Mouse (Mus musculus) heart, postnatal 10 days (tissue): ENCODE data around the gene Med27. TPM values are rescaled to one million over a fixed set of nuclear protein-coding genes. Genes with fewer than 3 reads are reported as not detected.
A peak's percentile ranks its signal among the peaks of the same experiment; 100 is the strongest.

Experiments
- DNase-seq, 2 experiments: peaks; one replicate each; pipeline ENCODE4 v3.0.0; 2021
- intact Hi-C: fragments of 180-260 bp; cut with DNase I; formaldehyde crosslinking; loops from one replicate; pipeline ENCODE4 v1.15.1; 2025
- total RNA-seq, 2 experiments: library from RNA; stranded (reverse); gene quantifications; 2 replicates each; pipeline ENCODE4 v1.2.3; 2021

Med27 gene
- total RNA-seq, 2 experiments from 2014 or later = 18.9 to 23.3 TPM

DNA sequence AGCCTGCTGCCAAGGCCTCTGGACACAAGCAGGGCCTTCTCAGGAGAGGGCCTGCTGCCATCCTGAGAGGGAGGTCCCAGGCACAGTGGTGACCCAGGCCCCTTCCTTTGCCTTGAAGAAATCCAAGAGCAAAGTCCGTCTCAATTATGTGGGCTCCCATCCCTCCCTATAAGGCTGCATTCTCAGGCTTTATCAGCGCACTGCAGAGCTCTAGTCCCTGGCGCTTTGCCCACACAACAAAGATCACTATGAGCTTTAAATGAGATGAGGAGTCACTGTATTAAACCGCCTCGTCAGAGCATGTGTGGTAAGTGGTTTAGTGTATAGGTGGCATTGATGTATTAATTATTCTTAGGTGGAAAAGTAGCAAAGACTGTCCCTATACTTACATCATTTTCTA, 85.9 kb downstream of the Med27 start:
- no peak for DNase-seq
- intact Hi-C loops = no loop called here

DNA sequence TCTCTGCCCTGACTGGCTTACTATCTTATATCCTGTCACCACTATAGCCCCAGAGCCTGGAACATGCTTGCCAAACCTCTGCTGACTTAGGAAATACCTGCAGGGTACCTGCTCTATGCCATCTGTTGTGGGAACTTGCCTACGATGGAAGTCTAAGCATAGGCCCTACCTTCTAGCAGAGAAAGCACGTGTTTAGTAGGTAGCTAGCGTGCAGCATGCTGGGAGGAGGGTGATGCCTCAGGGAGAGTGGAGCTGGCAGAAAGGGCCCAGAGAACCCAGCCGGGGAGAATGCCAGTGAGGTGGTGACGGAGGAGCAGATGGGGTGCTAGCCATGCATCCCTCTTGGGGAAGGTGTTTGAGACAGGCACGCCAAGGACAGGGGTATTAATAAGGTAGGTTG, 89.8 kb downstream of the Med27 start:
- DNase-seq = no peak
- intact Hi-C loops = no loop called here

DNA sequence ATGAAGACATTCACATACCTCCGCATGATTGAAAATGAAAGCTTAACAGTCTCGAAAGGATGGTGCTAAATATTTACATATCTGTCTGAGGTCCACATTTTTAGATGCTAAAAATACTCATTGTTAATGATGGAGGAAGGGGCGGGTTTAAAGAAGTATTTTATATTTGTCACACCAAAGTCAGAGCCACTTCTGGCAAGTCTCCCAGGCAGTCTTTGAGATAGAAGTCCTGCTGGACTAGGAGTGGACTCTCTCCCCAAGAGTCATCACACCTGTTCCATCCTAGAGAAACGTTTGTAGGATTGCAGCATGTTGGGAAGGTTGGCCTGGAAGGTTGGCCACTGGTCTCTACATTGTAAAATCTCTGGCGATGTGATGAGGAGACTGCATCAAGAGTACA, 90.5 kb downstream of the Med27 start:
- no peak for DNase-seq

DNA sequence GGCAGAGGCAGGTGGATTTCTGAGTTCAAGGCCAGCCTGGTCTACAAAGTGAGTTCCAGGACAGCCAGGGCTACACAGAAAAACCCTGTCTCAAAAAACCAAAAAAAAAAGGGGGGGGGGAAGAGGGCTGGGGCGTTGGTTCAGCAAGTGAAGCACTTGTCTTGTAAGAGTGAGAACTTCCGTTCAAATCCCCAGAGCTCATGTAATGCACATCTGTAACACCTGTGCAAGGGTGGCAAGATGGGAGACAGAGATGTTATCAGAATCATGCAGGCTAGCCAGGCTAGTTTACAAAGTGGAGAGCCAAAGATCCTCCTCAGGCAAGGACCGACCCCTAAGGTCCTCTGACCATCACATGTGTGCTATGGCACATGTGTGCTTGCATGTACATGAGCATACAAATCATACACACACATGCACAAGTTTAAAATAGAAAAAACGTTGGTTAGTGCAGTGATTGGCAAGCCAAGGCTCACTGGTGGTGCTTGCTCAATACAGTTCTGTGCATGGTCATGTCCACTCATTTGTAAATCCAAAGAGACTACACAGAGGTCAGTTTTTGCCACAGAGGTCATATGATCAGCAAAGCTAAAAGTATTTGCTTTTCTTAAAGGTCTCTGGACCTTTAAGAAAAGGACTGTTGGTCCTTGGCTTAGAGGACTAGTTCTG, 91.4 kb downstream of the Med27 start:
- no peak for DNase-seq
- intact Hi-C loops = no loop called here

More for the DNA sequence above, 90.5 kb downstream of the Med27 start:
- intact Hi-C loops = no loop called here

DNA sequence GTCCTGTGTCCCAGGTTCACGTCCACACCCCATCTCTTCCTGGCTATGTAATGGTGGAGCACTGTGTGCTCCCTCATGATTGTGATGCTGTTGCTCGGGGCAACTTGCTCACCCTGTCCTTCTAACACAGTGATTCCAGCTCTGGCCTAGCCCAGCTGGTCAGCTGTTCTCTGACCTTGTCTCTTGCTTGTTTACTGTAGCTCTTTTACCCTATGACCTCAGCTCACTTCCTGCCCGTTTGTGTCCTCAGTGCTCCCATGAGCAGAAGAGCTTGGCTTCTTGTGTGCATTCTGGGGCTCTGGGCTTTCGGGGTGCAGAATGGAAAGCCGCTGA, 91.9 kb downstream of the Med27 start:
- intact Hi-C loops = no loop called here
- peak in 1 of 2 experiments; percentile 26 for DNase-seq

DNA sequence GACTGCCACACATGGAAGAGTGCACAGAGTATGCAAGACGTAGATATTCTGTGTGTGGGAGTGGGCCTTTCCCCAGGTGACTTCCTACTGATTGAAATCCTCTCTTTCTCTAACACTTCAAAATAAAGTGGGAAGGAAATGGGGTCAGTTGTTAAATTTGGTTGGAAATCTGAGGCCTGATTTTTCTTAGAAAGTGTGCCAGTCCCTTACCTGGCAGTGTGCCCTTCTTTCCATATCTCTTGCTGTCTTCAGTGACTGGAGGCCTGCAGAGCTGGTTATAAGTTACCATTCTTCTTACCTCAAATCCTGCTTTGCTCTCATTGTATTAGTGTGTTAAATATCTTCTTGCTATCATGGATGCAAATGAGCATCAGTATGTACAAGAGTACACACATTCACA, 92.4 kb downstream of the Med27 start:
- intact Hi-C loops = no loop called here
- DNase-seq = no peak

DNA sequence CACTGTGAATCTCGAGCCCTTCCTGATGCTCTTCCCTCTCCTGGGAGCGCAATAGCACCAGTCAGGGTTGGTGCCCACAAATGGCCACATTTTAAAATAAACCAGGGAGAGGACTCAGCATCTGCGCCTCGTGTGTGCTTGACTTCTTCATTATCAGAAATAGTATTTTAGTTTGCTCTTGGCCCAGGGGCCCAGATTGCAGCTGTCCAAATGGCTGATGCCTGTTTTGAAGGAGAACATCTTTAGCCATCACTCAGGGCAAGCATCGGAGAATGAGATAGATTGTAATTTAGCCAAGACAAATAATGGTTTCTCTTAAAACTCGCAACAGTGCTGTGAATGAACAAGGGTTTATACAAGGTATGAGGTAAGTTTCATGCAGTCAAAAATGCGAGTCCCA, 92.8 kb downstream of the Med27 start:
- no peak for DNase-seq
- intact Hi-C loops = no loop called here

DNA sequence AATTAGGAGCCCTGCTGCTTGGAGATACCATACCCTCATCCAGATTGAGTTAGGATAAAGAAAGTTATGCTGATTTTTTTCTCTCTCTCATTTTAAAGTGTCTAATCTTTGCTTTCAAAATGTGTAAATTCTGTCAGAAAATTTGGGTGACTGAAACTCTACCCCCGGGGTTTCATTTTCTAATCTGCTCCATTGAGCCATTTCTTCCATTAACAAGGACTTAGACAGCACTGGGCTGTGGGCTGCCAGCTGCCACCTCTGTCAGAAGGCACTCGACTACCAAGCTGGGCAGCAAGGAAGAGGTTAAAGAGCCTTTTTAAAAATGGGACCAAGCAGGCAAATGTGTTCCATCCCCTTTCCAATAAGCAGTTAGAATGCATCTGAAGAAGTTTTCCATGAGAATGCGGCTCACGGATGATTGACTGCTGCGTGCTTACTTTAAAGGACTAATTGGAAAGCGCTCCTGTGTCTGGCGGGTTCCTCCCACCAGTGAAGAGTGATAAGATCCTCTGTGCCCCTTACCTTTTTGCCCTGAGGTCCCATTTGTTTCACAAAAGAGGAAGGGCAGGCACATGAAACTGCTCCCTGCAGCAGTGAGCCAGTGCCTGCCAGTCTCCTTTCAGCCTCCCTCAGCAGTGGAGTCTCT, 93.4 kb downstream of the Med27 start:
- intact Hi-C loops = no loop called here

DNA sequence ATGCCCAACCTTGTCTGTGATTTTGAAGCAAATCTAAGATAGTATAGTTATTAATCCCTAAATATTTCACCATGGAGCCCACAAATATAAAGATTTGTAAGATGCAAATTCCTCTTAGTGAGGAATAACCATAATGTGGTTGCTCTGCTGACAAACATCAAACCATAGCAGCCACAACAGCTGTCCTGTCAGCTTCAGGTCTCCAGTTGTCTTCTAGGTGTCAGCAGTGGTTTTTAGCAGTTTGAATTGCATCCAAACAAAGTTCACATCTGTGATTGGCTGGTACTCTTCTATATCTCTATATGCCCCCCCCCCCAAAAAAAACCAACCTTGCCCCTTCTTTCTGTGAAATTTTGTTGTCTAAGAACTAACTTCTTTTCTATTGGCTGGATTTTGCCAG, 95.7 kb downstream of the Med27 start:
- intact Hi-C loops = no loop called here
- no peak for DNase-seq

More for the DNA sequence above, 93.4 kb downstream of the Med27 start:
- no peak for DNase-seq

DNA sequence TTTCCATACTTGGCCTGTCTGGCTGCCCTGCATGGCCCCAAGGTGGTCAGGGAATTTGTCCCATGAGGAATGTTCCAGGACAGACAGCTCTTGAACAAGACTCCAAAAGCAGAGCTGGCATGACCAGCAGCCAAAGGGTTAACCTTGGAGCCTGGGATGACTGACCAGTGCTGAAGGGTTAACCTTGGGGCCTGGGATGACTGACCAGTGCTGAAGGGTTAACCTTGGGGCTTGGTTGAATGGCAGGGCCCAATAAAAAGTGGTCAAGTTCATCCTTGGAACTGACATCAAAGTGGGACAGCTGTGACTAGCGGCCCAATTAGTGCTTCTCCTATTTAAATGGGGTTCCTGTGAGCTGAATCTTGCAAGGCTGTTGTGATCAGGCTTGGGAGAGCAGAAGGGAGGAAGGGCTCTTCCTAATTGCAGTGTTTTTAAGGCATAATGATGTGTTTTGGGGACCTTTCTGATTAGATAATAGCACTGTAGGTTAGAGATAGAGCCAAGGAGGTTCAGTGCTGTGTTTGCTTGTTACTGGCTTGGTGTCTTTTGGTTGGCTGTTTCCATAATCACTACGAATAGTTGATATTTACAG, 97.1 kb downstream of the Med27 start:
- intact Hi-C loops = no loop called here
- DNase-seq = no peak

DNA sequence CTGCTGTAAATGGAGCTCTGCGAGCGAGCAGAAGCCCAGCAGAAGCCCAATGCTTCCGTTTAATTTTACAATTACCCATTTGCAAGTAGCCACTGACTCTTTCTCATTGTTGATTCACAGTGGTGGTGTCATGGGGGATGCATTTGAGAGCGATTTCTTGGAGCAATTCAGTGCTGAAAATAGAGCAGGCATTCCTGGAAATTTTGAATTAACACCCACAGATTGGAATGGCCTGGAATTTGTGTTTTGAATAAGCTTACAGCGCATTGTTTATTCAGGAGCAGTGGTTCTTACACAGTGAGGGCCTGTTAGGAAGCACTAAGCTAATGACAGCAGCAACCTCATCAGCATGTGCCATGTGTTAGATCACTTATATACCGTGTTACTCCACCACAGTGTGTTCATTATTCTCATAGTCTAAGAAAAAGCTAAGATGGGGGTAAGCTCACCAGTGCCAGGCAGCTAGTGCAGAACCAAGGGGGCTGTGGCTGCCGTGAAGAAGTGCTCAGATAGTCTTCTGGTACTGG, 101.9 kb downstream of the Med27 start:
- intact Hi-C loops = no loop called here

DNA sequence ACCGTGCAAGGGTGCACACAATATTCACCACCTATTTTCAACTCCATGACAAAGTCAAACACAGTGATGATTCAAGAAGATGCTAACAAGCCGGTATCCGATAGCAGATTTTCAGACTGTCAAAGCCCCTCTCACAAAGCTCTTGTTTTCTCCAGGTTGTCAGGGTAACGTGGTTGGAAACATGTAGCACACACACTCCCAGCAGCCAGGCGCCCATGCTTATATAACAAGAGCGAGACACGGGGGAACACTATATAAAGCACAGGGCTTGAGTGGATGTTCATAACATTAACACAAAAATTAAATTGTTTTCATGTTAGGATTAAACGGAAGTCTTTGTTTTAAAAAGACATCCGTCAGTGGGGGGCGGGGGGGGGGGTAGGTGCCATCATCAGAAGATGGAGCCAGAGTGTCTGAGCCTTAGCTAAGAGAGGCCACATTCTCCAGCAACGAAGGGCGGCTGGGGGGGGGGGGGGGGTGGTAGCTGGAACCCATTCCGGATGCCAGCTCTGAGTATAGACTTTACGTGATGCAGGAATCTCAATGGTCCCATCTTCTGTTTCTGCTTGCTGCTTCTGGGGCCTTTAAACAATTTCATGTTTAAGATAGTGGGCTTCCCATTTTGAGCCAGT, 104.9 kb downstream of the Med27 start:
- intact Hi-C loops = no loop called here

More for the DNA sequence above, 101.9 kb downstream of the Med27 start:
- DNase-seq = no peak

DNA sequence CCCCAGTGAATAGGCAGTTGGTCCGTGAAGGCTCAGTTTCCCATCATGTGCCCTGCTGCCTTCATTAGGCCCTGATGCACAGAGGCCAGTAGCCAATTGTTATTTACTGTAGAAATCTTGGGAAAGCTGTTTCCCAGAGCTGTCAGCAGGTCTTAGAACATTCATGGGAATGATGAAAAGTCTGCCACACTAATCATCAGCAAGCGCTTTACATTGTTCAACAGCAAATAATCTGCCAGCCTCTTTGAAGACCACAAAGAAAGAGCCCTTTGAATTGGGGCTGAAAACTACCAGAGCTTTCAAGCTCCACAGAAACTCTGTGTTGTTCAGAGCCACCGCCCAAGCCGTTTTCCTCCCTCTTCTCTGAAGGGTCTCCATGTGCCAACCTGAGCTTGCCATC, 106.8 kb downstream of the Med27 start:
- DNase-seq = no peak
- intact Hi-C loops = no loop called here

More for the DNA sequence above, 104.9 kb downstream of the Med27 start:
- DNase-seq = no peak

DNA sequence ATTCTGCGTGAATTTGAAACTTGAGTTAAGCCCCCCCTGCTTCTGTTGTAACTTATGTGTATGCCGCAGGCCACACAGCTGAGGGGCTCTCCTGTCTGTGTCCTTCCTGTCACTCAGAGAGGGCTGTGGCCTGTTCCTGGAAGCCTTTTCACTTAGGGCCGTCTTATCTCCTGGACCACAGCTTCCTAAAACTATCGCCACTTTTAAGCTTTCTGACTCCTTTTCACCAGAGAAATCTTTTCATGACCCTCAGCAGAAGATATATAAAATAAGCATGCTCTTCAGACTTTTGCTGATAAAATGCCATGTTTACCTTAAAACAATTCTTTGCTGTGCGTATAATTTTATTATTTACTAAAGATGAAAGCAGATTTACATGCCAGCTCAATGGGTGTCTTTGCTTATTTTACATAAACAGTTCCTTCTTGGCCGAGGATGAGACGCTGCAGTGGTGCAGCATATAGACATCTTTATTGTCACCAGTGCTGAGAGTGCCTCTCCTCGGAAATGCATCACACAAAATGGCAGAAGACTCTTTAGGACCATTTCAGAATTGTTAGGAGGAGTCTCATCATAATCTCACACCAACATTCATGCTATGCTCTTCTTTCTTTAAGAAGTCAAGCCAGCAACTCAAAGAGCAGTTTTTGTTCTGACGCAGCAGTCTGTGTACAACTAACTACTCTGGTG, 110.2 kb downstream of the Med27 start:
- intact Hi-C loops = no loop called here
- DNase-seq = no peak

DNA sequence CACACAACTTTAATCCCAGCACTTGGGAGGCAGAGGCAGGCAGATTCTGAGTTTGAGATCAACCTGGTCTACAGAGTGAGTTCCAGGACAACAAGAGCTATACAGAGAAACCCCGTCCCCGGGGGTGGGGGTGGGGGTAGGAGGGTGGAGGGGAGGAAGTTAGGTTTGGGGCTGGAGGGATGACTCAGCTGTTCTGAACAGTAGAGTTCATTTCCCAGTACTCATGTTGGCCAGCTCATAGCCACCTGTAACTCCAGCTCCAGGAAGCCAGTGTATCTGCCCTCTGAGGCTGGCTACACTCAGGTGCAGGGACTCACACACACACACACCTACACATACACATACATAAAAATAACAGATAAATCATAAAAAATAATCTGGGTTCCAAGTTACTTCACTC, 111.1 kb downstream of the Med27 start:
- DNase-seq = no peak
- intact Hi-C loops = no loop called here

DNA sequence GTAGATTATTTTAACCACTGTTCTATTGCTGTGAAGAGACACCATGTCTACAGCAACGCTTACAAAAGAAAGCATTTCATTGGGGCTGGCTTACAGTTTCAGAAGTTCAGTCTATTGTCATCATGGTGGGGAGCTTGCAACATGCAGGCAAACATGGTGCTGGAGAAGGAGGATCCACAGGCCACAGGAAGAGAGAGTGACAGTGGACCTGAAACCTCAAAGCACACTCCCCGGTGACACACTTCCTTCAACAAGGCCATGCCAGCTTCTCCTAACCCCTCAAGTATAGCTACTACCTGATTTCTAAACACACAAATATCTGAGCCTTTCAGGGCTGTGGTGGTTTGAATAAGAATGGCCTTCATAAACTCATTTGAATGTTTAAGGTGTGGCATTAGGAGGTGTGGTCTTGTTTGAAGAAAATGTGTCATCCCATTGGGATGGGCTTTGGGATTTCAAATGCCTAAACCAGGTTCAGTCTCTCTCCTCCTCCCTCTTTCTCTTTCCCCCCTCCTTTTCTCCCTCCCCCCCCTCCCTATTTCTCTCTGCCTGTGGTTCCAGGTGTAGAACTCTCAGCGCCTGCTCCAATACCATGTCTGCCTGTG, 111.8 kb downstream of the Med27 start:
- intact Hi-C loops = no loop called here

DNA sequence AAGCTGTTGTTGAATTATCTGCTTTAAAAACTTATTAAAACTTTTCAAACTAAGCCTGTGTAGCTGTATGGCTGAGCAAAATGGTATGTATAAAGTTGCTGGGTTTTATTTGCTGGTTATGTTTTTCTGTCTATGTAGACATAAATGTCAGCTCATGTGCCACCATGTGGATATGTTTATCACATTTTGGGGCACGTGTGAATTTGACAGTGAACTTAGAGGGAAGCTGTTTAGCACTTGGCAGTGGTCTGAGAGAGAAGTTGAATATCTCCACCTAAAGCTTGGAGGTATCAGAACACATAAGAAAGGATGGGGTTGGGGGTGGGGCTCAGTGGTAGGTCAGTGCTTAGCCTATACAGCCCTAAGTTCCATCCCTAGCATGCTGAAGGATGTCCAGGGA, 113.0 kb downstream of the Med27 start:
- DNase-seq = no peak
- intact Hi-C loops = no loop called here

More for the DNA sequence above, 111.8 kb downstream of the Med27 start:
- DNase-seq = no peak

DNA sequence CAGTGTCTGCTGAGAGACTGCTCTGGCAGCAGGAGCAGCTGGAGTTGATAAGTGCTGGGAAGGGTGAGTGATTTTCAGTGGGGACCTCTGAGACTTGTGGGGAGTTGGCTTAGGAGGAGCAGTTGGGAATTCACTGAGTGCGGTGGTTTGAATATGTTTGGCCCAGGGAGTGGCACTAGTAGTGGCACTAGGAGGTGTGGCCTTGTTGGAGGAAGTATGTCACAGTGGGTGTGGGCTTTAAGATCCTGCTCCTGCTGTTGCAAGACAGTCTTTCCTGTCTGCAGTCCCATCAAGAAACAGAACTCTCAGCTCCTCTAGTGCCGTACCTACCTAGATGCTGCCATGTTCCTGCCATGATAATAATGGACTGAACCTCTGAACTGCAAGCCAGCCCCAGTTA, 115.2 kb downstream of the Med27 start:
- intact Hi-C loops = no loop called here
- DNase-seq = no peak

DNA sequence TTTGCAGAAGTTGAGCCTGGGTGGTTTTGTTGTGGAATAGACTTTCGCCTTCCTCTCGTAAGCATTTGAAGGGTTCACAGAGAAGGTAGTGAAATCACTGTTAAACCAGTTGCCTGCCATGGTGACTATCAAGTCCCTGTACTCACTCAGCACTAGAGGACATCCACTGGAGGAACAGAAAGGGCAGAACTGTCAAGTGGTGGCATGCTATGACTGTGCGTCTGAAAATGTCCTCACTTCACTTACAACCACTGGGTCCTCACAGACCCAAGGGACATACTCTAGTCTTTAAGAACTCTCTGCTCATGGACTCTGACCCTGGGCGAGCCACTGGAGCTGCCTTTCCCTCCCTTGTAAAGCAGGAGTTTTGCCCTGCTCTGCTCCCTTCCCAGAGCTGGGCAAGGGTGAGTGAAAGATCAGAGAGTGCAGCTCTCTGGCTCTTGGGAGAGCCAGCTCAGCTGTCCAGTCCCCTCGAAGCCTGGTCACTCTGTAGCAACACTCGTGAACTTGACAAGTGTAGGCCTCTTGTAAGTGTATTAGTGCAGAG, 116.5 kb downstream of the Med27 start:
- intact Hi-C loops = no loop called here

More for the DNA sequence above, 116.5 kb downstream of the Med27 start:
- DNase-seq = no peak
